Mouse (Mus musculus) erythroblast, embryonic 14.5 days (primary cell): ENCODE measurements around the gene Amn1.

ENCODE experiments used
- GATA1 ChIP-seq: IDR thresholded peaks from 2 replicates; pipeline ENCODE4 v1.6.1; 2012; ENCODE audit warnings: low read length, inconsistent platforms, mixed read lengths
- TAL1 ChIP-seq: IDR thresholded peaks from 3 replicates; pipeline ENCODE4 v1.6.1; 2012; ENCODE audit warnings: low read length, inconsistent platforms, mixed read lengths

DNA sequence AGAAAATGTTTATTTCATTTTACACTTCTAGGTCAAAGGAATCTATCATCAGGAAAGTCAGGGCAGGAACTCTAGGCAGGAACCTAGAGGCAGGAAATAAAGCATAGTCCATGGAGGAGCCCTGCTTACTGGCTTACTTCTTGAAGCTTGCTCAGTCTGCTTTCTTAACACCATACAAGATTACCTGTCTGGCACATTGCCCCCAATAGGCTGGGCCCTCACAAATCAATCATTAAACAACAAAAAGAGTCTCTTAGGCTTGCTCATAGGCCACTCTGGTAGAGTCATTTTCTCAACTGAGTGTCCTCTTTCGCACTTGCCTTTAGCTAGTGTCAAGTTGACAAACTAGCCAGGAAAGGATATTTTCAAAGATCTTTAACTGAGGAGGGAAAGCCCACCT lies 43.4 kb downstream of the Amn1 start:
- no peak for TF ChIP-seq GATA1
- TF ChIP-seq TAL1 = no peak
